Mouse (Mus musculus) cerebellum, adult 11 months (tissue): Measurements from ENCODE around the gene Chrnb4.

Experiments used
- DNase-seq: peaks from one replicate; pipeline ENCODE4 v3.0.0; 2022

Chrnb4 gene

GRCm38 (mm10) chr9:55048211-55048880 lies at the start of gene Chrnb4:
TSS of gene Chrnb4 (minus strand) at chr9:55048779.
- no peak for DNase-seq

- no peak for DNase-seq
Measured at GRCm38 (mm10) chr9:55096870-55097269, 48.3 kb upstream of the Chrnb4 start.

GRCm38 (mm10) chr9:55096033-55096432 lies 47.5 kb upstream of the Chrnb4 start:
- no peak for DNase-seq

- DNase-seq: peak; percentile 39
Measured at GRCm38 (mm10) chr9:55090141-55090540, 41.6 kb upstream of the Chrnb4 start.

GRCm38 (mm10) chr9:55089226-55089625 lies 40.6 kb upstream of the Chrnb4 start:
- no peak for DNase-seq

- DNase-seq: peak; percentile 83
Measured at GRCm38 (mm10) chr9:55083154-55083913, 34.8 kb upstream of the Chrnb4 start.

GRCm38 (mm10) chr9:55067965-55068265 lies 19.3 kb upstream of the Chrnb4 start:
- DNase-seq: no peak

- DNase-seq: no peak
Measured at GRCm38 (mm10) chr9:55067260-55067964, 18.8 kb upstream of the Chrnb4 start.

- DNase-seq: peak; percentile 66
Measured at GRCm38 (mm10) chr9:55065241-55065640, 16.7 kb upstream of the Chrnb4 start.

GRCm38 (mm10) chr9:55058067-55058466 lies 9.5 kb upstream of the Chrnb4 start:
- no peak for DNase-seq

GRCm38 (mm10) chr9:55055386-55055930 lies 6.9 kb upstream of the Chrnb4 start:
- DNase-seq: no peak

GRCm38 (mm10) chr9:55046764-55047163 lies 1.8 kb downstream of the Chrnb4 start:
- DNase-seq: no peak

GRCm38 (mm10) chr9:55045001-55045400 lies 3.6 kb downstream of the Chrnb4 start:
- DNase-seq: no peak

- no peak for DNase-seq
Measured at GRCm38 (mm10) chr9:55043688-55044087, 4.9 kb downstream of the Chrnb4 start.

- no peak for DNase-seq
Measured at GRCm38 (mm10) chr9:55041389-55041788, 7.2 kb downstream of the Chrnb4 start.

GRCm38 (mm10) chr9:55039983-55040382 lies 8.6 kb downstream of the Chrnb4 start:
- no peak for DNase-seq

- no peak for DNase-seq
Measured at GRCm38 (mm10) chr9:55038948-55039347, 9.6 kb downstream of the Chrnb4 start.

- no peak for DNase-seq
Measured at GRCm38 (mm10) chr9:55031435-55032167, 17.0 kb downstream of the Chrnb4 start.

- no peak for DNase-seq
Measured at GRCm38 (mm10) chr9:55026275-55026663, 22.3 kb downstream of the Chrnb4 start, which contains the start of gene Chrna3. TSS of gene Chrna3 (minus strand) at chr9:55026562.

- DNase-seq: no peak
Measured at GRCm38 (mm10) chr9:55025534-55026274, 22.9 kb downstream of the Chrnb4 start.

GRCm38 (mm10) chr9:55023902-55024583 lies 24.5 kb downstream of the Chrnb4 start:
- peak; percentile 78 for DNase-seq
